Mouse (Mus musculus) adrenal gland, postnatal 36 days (tissue): ENCODE data around the gene Ano1. TPM values are rescaled to one million over a fixed set of nuclear protein-coding genes. Genes with fewer than 3 reads are reported as not detected.

Experiments
- total RNA-seq, 2 experiments: library from RNA; stranded (reverse); gene quantifications; 2 replicates each; pipeline ENCODE4 v1.2.3; 2021

Ano1 gene
- total RNA-seq, 2 experiments from 2014 or later, result 20.9 to 25.4 TPM

Other genes starting within 250 kb of the Ano1 start
- 10 to 100 TPM; 51.4 to 55.7 TPM for gene Ppfia1, start 198.2 kb downstream of the Ano1 start, total RNA-seq
- 10 to 100 TPM in 1 of 2 experiments, 1 to 10 TPM in 1; 8.9 to 12.9 TPM for gene Fadd, start 169.5 kb downstream of the Ano1 start, total RNA-seq
- under 1 TPM; 0.30 to 0.89 TPM for gene Fgf3, start 86.1 kb upstream of the Ano1 start, total RNA-seq
- gene Fgf4, start 95.4 kb upstream of the Ano1 start, total RNA-seq, result not detected
- not detected for gene Fgf15, start 144.6 kb upstream of the Ano1 start, total RNA-seq
- gene LTO1, start 163.1 kb upstream of the Ano1 start, total RNA-seq, result 10 to 100 TPM; 20.5 to 24.1 TPM
- gene Ccnd1, start 188.0 kb upstream of the Ano1 start, total RNA-seq, result 100 to 1,000 TPM; 121 to 178 TPM